Mouse (Mus musculus) right cerebral cortex, adult 18-20 months (tissue): ENCODE results near the gene Olfr1394.
"Not testable (repeated sequence)": the region's sequence is repeated elsewhere in the genome, so short reads cannot be mapped to it uniquely, and the experiment has no call there.

Experiments
- DNase-seq: peaks from one replicate; pipeline ENCODE4 v3.0.0; 2022; ENCODE audit warnings: mixed read lengths

Olfr1394 gene

DNA sequence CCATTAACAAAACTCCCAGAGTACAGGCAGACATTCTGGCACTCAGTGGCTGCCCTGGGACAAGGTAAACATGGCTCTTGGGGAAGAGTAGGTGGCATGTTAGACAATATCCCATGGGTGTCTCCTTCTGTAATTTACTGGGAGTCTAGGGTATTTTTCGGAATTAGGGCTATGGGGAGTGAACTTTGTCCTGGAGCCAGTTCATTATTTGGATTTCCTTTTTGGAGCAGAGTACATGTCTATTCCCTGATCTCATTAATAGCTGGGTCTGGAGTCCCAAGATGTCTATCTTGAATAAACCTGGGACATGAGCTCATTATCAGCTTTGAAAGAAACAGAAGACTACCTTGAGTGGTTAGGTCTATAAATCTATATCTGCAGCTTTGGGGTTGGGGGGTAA lies at the start of gene Olfr1394:
Gene Olfr1394, plus strand, starts transcription at position 301 of the 400 bp plus-strand sequence.
- DNase-seq = no peak

DNA sequence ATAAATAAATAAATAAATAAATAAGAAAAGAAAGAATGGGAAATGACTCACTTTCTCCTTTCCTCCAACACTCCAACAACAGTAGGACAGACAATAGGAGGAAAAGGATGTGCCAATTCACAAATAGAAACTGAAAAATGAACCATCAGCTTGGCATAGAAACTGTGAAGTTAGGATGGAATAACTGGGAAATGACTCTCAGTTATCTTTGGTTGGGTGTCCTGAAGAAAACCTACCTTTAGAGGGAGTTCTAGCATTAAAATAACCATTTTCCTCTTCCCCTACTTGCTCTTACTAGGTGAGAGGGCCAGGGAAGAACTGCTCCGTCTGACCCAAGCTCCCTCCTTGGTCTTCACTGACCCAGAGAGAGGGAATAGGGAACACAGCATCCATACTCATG lies 48.4 kb upstream of the Olfr1394 start:
- no peak for DNase-seq

GRCm38 (mm10) chr11:49107650-49108537 lies 46.3 kb upstream of the Olfr1394 start:
- DNase-seq = no peak

DNA sequence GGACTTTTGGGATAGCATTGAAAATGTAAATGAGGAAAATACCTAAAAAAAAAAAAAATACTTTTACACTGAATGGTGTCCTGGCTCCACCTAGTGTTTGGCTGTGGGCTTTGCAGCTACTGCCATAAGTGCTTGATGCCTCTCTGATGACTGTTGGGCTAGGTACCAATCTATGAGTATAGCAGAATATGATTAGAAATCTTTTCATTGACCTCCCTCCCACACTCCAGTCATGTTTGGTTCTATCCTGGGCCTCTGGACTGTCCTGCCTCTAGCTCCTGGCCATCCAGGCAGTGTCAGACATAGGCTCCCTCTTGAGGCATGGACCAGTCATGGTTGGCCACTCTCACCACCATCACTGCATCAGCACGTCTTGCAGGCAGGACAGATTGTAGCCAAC lies 45.3 kb upstream of the Olfr1394 start:
- DNase-seq = peak; percentile 34

GRCm38 (mm10) chr11:49111000-49111399 lies 43.2 kb upstream of the Olfr1394 start:
- DNase-seq = peak; percentile 20

GRCm38 (mm10) chr11:49112624-49113219 lies 41.5 kb upstream of the Olfr1394 start:
- DNase-seq = no peak

- DNase-seq = no peak
Measured at GRCm38 (mm10) chr11:49114158-49114557, 40.0 kb upstream of the Olfr1394 start.

- DNase-seq = no peak
Measured at GRCm38 (mm10) chr11:49114774-49115173, 39.4 kb upstream of the Olfr1394 start, which contains the start of gene Olfr1396. Olfr1396 (minus strand) TSS chr11:49114874.

DNA sequence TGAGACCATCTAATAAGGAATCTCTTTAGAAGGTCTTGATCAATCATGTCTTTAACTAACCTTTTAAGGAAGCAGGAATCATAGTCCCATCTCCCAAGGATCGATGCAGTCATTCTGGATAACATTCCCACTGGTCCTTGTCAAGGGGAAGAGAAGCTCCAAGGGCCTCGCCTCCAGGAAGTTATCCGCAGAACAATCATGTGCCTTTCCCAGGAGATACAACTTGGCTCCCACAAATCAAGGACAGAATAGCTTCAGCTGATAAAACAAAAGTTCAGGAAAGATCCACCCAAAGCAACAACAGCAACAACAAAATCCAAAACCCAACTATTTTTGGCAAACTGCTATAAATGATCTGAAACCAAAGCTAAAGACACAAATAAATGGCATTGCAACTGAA lies 34.5 kb upstream of the Olfr1394 start:
- no peak for DNase-seq

GRCm38 (mm10) chr11:49124169-49124568 lies 30.0 kb upstream of the Olfr1394 start:
- no peak for DNase-seq

DNA sequence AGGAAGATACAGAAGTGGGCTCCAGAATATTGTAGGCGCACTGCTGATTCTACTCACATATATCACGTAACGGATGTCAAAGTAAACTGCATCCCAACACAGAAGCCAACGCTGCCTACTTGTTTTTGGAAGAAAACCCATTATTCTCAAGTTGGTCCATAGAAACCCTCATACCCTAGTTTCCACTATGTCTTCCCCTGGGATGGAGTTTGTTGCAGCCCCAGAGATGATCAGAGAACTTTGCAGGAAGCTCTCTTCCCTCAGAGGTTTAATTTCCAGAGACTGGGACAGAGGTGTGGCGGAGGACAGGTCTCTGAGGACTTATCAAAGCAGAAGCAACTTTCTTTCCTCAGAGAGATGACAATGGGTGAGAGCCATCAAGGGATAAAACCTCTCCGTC lies 12.2 kb upstream of the Olfr1394 start, which contains the start of gene Olfr1395:
Gene Olfr1395, plus strand, starts transcription at position 301 of the 400 bp plus-strand sequence.
- DNase-seq = no peak

DNA sequence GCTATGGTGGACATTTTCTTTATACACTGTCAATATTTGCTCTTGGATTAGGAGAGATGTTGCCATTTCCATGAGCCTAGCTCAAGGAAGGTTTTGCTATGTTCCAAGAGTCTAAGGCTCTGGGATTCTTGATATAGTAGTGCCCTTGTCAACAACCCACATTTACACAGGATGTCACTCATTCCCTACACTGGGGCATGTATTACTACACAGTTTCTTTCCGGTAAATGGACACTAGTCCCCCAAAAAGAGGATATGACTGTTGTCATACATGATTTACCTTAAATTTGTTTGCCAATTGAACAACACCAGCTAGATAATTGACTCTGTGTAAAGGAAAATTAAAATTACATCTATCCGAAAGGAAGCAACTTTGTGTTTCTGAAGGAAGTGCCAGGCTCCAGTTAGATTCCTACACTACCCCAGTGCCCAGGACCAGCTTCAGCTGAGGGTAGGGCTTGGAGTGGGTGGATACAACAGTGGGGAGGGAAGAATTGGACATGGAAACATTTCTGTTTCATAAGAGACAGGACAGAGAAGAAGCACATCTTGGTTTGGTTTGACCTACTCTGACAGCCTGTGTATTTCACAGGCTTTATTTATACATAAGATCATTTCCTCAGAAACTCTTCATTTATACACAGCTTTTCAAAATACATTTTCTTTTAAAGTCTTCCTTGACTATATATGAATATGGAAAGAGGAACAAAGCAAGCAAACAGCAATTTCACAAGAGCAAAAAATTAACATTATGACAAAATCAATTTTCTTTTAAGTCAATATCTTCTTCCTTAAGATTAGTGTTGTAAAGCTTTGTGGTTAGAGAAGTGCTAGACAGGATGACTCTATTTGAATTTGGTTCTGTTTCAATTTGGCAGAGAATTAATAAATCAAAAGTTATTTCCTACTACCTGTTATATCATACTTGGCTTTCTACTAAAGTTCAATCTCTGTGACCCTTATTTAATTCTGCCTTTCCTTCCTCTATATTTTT lies 2.9 kb downstream of the Olfr1394 start:
- no peak for DNase-seq

DNA sequence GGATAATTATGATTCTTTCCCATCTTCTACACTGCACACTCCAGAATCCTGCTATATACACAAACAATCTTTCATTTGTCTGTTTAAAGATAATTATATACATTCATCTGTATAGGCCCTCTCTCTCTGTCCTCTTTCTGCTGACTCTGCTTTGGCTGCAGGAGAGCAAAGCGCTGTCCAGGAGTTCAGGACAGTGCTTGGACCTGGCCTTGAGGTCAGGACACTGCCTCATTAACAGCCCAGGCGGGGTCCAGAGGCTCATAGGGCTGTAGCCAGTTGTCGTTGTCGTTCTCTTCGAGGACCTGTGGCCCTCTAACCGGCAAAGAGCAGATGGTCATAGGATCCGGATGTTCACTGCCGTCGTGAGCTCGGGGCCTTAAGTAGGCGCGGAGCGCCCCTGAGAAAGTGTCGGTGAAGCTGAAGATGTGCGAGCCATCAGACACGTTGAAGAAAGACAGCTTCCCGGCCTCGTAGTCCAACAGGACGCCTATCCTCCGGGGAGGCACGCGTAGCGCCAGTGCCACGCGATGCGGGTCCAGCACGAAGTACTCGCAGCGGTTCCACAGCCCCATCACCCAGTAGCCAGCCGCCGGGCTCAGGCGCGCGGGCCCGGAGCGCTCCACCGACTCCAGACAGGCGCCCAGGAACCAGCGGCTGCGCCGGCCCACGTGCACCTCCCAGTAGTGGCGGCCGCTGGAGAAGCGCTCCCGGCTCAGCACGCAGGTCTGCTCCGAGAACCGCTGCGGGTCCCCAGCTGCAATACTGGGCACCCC lies 14.8 kb downstream of the Olfr1394 start:
- DNase-seq = peak; percentile 34

- DNase-seq = no peak
Measured at GRCm38 (mm10) chr11:49170576-49170975, 16.4 kb downstream of the Olfr1394 start.

- DNase-seq = no peak
Measured at GRCm38 (mm10) chr11:49175345-49175744, 21.2 kb downstream of the Olfr1394 start.

DNA sequence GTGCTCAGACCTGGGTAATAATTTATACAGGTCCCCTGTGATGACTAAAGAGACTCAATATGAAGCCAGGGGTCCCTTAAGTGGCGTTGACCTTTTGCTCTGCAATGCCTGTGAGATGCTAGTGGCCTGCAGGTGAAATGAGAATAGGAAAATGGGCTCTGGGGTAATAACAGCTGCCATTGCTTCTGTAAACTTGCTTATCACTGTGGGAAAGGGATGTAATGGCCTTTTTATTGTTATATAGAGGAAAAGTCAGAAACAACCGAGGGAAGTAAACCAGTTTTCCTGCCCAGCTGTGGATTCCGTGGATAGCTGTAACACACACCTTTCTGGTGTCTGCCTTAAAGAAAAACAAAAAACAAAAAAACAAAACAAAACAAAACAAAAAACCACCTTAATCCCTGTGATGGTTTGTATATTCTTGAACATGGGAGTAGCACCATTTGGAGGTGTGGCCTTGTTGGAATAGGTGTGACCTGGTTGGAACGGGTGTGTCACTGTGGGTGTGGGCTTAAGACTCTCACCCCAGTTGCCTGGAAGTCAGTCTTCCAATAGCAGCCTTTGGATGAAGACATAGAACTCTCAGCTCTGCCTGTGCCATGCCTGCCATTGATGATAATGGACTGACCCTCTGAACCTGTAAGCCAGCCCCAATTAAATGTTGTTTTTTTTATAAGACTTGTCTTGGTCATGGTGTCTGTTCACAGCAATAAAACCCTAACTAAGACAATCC lies 22.0 kb downstream of the Olfr1394 start:
- DNase-seq = not testable (repeated sequence)

DNA sequence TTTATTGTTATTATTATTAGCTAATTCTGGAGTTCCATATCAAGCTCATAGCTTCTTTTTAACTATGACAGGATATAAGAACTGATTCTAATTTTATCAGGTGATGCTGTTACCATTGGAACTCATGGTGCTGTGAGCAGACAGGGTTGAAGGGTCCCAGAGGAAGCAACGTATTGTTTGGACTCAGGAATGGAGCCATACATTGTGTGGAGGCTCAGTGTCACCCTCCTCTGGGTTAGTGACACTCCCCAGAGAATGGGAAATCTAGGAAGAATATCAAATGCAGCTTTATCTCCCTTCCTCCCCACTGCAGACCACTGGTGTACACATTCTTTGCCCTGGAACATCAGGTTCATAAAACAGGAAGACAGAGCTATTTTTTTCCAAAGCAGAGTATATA lies 29.0 kb downstream of the Olfr1394 start:
- DNase-seq = no peak

DNA sequence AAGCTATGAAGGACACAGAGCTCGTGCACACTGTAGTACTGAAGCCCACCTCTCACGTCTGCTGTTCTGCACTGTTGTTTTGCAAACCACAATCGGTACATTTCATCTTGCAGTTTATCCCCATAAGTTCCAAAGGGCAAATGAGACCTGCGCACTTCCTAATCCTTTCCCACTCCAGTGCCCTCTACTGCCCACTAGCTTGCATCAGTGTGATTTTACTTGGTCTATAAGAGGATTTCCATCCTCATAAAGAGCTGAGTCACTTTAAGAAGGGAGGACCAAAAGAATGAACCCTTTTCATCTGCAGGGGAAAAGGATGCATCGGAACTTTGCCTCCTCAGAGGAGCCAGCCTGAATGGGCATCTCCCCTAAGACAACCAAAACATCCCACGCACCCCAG lies 32.3 kb downstream of the Olfr1394 start:
- DNase-seq = no peak

- DNase-seq = no peak
Measured at GRCm38 (mm10) chr11:49186955-49187488, 32.8 kb downstream of the Olfr1394 start, which contains the start of gene Btnl9. Btnl9 (minus strand) TSS chr11:49187159.

DNA sequence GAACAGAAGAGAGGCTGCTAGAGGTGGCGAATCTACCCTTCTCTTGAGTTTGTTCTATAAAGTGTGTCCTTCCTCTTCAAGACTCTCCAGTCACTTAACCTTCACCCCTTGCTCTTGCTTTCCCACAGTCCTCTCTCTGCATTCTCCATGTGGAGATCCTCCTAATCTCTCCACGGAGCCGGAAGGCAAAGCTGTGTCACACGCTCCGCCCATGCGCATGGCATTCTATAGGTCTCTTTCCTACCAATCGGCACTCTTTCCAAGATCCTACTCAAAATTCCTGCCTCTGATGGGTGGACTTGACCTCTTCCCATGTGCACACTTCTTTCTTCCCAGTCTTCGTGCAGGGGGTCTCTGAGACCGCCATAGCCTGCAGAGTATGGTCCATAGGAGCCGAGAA lies 33.5 kb downstream of the Olfr1394 start:
- DNase-seq = no peak

- DNase-seq = peak; percentile 52
Measured at GRCm38 (mm10) chr11:49189737-49190136, 35.6 kb downstream of the Olfr1394 start.
